Mouse (Mus musculus): ENCODE measurements at regions not wholly inside any gene's neighbourhood (a gene's known extent, or its start where the extent isn't known, plus 50 kb on each side); places are given as distances from the start of the nearest gene placed in this dataset.
A peak's percentile ranks its signal among the peaks of the same experiment; 100 is the strongest.

DNA sequence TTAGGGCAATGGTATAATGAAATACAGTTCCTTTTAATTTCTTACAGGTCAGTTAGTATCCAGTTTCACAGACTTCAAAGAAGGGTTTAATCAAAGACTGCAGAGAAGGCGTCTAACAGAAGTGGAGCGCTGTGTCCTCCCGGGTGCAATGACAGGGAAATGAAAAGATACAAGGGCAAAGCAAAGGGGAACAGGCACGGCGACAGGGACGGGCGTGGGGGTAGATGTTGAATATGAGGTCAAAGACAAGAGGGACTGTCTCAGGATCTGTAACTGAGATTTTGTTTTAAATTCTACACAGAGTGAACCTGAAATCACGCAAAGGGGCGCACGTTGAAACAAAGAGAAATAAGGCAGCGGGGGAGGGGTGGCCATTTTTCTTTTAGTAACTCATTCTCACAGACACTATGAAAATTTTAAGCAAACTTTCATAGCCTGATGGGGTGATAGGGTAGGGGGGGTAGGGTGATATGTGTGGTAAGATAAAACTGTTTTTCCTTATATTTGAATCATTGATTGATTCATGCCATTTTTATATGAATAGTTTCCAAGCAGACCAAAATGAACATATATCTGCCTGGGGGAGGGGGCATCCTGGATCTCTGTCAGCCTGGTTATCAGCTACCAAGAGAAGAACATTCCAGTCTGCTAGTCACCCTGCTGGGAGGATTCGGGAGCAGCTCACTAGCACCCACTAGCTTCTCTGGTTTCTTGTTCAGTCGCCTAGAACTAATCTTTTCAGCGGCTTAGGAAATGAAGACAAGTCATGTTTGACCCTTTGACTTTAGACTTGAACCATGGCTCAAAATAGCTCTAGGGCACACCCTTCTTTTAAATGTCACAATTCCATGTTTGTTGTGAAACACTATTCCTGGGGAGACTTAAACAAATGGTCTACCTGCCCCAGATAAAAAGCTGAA lies 139.1 kb upstream of the Map3k7 start:
- DNase-seq (ENCODE audit: inconsistent ontology term): no peak

GRCm38 (mm10) chr4:31825438-31825830 lies 138.5 kb upstream of the Map3k7 start:
- DNase-seq (ENCODE audit: inconsistent ontology term): no peak

GRCm38 (mm10) chr4:31826661-31827060 lies 137.2 kb upstream of the Map3k7 start:
- DNase-seq (ENCODE audit: inconsistent ontology term): no peak

GRCm38 (mm10) chr4:31827266-31827665 lies 136.6 kb upstream of the Map3k7 start:
- no peak for DNase-seq (ENCODE audit: inconsistent ontology term)

DNA sequence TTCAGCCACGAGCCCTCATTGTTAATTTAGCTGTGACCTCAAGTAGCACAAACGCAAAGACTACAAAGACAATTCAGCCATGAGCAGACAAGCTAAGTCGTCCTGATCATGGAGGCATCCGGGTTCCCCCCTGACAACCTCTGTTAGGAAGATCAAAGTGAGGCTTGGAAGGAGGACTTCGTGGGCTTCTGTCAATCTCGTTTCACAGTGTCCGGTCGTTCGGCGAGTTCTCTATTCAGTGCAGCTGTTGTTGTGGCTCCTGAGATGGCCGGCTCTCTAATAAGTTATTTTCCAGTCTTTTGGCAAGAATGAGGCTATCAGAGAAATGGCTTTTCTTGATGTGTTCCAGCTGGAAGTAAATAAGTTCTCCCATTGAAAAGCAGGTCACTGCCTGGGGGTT lies 133.7 kb upstream of the Map3k7 start:
- DNase-seq (ENCODE audit: inconsistent ontology term): peak; percentile 43

- no peak for DNase-seq (ENCODE audit: inconsistent ontology term)
These were observed 132.4 kb upstream of the Map3k7 start for GRCm38 (mm10) chr4:31831469-31831868.

DNA sequence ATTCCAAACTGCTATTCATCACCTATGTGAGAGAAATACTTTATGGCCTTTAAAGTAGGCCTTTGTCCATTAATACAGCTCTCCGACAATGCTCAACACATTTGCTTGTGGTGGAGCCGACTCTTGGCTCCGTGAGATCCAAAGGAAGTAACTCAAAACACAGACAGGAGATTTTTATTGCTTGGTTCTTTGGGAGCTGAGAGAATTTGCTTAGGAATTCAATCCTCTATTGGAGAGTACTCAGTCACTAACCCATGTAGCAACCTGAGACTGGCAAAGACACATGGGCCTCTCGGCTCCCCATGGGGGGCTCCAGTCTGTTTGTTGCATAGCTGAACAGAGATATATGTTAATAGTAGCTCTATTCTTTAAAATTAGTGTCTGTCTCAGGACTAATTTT lies 130.1 kb upstream of the Map3k7 start:
- no peak for DNase-seq (ENCODE audit: inconsistent ontology term)

- DNase-seq (ENCODE audit: inconsistent ontology term): peak; percentile 34
These were observed 128.8 kb upstream of the Map3k7 start for GRCm38 (mm10) chr4:31835051-31835450.

- DNase-seq (ENCODE audit: inconsistent ontology term): no peak
These were observed 125.3 kb upstream of the Map3k7 start for GRCm38 (mm10) chr4:31838592-31838991.

DNA sequence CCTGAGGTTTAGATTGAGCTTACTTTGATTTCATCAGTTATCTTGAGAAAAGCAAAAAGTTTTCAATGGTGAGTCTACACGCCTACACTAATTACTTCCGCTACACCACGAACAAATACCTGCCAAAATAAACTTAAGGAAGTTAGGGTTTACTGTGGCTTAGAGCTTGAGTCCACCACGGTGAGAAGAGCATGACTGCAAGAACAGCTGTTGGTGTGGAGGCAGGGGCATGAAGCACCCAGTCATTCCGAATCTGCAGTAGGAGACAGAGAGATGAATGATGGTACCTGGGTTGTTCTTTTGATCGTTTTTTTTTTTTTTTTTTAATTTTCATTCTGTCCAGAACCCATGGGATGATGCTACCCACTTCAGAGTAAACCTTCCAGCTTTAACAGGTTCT lies 114.1 kb upstream of the Map3k7 start:
- DNase-seq (ENCODE audit: inconsistent ontology term): no peak

DNA sequence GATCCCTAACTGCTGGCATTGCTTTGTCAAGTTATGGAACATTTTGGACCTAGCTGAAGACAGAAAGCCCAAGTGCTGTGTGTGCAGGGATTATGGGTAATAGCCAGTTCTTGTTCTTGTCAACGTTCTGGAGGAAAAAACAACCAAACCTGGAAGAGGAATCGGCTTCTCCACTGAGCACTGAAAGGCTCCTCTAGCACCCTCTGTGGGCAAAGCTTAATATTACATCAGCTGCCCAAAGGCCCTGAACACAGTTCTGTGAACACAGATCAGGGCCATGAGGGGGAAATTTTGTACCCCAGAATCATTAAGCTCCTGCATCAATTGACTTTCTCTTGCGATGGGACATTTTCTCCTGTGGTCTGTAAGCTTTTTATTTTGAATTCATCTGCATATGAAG lies 112.9 kb upstream of the Map3k7 start:
- no peak for DNase-seq (ENCODE audit: inconsistent ontology term)

GRCm38 (mm10) chr4:31853851-31854250 lies 110.0 kb upstream of the Map3k7 start:
- no peak for DNase-seq (ENCODE audit: inconsistent ontology term)

DNA sequence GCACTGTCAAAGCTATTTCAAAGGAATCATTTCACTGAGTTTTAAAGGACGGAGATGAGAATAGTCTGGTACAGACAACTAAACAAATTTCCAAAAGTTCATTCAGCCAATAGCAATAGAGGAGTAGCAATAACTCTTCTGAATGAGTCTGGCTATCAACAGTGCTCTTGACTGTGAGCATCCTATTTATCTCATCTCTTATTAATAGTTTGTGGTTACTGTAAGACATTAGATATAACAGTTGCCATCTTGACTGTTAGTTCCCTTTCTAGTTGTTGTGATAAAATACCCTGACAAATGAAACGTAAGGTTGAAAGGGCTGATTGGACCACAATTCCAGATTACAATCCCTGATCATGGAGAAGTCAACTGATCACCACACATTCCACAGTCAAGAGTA lies 103.5 kb upstream of the Map3k7 start:
- no peak for DNase-seq (ENCODE audit: inconsistent ontology term)

DNA sequence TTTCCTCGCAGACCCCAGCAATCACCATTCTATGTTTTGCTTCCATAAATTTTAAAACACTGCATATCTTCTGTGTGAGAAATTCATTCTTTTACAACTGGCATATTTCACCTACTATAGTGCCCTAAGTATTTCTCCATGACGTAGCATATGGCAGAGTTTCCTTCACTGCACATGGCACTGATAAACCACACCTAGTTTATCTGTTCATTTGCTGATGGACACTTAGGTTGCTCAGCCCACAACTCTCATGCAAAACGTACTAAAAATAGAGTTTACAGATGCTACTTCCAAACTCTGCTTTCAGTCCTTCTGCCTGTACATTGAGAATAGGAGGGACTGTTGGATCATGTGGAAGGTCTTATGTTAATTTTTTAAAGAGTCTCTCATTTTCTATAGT lies 102.7 kb upstream of the Map3k7 start:
- no peak for DNase-seq (ENCODE audit: inconsistent ontology term)

GRCm38 (mm10) chr4:31872985-31873983 lies 90.6 kb upstream of the Map3k7 start:
- DNase-seq (ENCODE audit: inconsistent ontology term): peak; percentile 62

- DNase-seq (ENCODE audit: inconsistent ontology term): peak; percentile 70
These were observed 86.5 kb upstream of the Map3k7 start for GRCm38 (mm10) chr4:31877389-31877788.

GRCm38 (mm10) chr4:31878493-31879191 lies 85.3 kb upstream of the Map3k7 start:
- no peak for DNase-seq (ENCODE audit: inconsistent ontology term)

- DNase-seq (ENCODE audit: inconsistent ontology term): no peak
These were observed 84.7 kb upstream of the Map3k7 start for GRCm38 (mm10) chr4:31879192-31879585.

GRCm38 (mm10) chr4:31880213-31880612 lies 83.7 kb upstream of the Map3k7 start:
- peak; percentile 44 for DNase-seq (ENCODE audit: inconsistent ontology term)

GRCm38 (mm10) chr4:31889673-31890072 lies 74.2 kb upstream of the Map3k7 start:
- no peak for DNase-seq (ENCODE audit: inconsistent ontology term)

- DNase-seq (ENCODE audit: inconsistent ontology term): no peak
These were observed 54.7 kb upstream of the Map3k7 start for GRCm38 (mm10) chr4:31909086-31909673.
